Mouse (Mus musculus): Measurements from ENCODE around the gene Cwc25. TPM values are rescaled to one million over a fixed set of nuclear protein-coding genes. Genes with fewer than 3 reads are reported as not detected.
"Not testable (repeated sequence)": the region's sequence is repeated elsewhere in the genome, so short reads cannot be mapped to it uniquely, and the experiment has no call there.

Gene Cwc25
- total RNA-seq, 2 experiments from 2014 or later, result 13.0 to 18.9 TPM

DNA sequence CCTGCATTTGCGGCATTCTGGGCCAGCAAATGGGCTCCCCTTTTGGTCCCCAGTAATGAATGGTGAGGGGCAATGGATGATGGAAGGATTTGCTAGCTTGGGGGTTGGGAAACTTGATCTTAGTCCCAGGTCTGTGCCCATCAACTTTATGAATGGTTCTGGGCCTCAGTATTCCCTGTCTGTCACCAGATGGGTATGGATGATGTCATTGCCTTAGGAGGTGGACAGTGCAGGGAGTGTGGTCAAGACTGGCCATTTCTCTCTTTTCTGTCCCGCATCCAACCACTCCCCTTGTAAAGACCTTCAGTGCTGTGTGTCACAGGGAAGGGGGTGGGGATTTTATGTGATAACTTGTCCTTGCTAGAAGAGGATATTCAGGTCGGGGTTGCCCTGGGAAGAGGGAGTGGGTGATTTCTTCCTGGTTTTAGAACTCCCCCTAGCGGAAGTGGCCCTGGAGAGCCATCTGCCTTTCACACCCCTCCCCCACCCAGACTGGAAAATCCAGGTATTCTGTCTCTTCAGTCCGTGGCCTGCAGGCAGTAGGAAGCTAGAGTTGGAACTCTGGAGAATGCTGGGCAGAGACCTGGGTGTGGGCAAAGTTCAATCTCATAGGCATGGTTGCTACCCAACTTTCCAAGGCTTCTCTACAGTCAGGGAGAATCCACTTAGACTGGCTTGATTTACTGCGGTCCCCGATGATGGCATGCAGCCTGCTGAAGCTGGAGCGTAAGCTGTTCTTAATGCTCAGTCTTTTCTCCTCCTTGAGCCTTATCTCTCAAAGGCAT, 35.2 kb upstream of the Cwc25 start:
- ATAC-seq (replicated peaks; ENCODE audit: poor library complexity, severe bottlenecking), result no peak

DNA sequence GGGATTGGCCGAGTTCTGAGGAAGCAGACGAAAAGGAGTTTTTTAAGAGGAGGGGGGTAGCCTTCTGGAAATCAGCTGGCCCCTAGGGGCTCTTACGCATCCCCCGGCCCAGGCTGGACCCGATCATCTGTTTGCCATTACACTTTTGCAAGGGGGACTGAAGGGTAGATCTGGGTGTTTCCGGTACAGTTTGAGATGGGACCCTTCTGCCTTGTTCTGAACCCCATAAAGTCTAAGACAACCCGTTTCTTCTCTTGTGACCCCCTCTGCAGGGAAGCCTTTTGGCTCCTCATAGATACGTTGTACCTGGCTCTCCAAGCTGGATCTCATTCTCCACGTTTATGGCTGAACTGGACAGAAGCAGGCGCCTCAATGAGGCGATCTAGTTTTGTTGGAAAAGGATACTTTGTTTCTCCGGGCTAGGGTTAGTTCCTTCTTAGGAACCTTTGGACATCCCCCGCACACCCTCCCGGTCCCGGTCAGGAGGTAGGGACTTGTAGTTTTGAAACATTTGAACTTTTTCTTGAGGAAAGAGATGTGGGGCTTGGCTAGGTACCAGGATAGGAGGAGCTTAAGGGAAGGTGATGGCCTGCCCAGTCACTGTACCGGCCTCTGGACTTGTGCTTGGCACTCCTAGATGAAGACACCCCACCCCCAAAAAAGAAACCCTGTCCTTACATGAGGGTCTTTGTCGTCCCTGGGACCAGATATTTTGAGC, 34.5 kb upstream of the Cwc25 start:
- ATAC-seq (replicated peaks; ENCODE audit: poor library complexity, severe bottlenecking), result no peak

GRCm38 (mm10) chr11:97799994-97800690, 33.8 kb upstream of the Cwc25 start:
- ATAC-seq (replicated peaks; ENCODE audit: poor library complexity, severe bottlenecking), result peak; percentile 66

- ATAC-seq (replicated peaks; ENCODE audit: poor library complexity, severe bottlenecking), result peak; percentile 72
These were observed 33.0 kb upstream of the Cwc25 start for GRCm38 (mm10) chr11:97799146-97799993.

GRCm38 (mm10) chr11:97798782-97799145, 32.4 kb upstream of the Cwc25 start, which contains the start of gene Lasp1:
Gene Lasp1, plus strand, starts transcription at chr11:97799000.
- ATAC-seq (replicated peaks; ENCODE audit: poor library complexity, severe bottlenecking), result 0 out of 2 replicates have a peak, but pooled peaks have one; percentile 12

GRCm38 (mm10) chr11:97798083-97798435, 31.7 kb upstream of the Cwc25 start:
- no peak for ATAC-seq (replicated peaks; ENCODE audit: poor library complexity, severe bottlenecking)

- ATAC-seq (replicated peaks; ENCODE audit: poor library complexity, severe bottlenecking), result no peak
These were observed 31.2 kb upstream of the Cwc25 start for GRCm38 (mm10) chr11:97797369-97798082.

DNA sequence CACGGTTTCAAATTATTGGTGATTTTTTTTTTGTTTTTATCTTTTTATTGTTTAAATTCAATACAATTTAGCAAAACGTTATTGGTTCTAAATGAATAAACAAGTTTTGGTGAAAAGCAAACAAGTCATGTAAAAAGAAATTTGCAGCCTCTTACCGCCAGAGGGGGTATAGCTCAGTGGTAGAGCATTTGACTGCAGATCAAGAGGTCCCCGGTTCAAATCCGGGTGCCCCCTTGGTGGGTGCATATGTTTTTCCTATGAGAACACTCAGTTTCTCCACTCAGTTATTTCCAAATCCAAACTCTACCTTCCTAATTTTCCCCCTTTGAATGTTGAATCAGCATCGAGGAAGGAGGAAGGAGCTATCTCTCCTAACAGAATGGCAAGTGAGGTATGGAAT, 30.6 kb upstream of the Cwc25 start:
- ATAC-seq (replicated peaks; ENCODE audit: poor library complexity, severe bottlenecking), result no peak

- peak; percentile 42; the same call in 1 of the 2 replicates for ATAC-seq (replicated peaks; ENCODE audit: poor library complexity, severe bottlenecking)
These were observed 26.8 kb upstream of the Cwc25 start for GRCm38 (mm10) chr11:97793165-97793564.

GRCm38 (mm10) chr11:97790778-97791438, 24.6 kb upstream of the Cwc25 start:
- not testable (repeated sequence) for ATAC-seq (replicated peaks; ENCODE audit: poor library complexity, severe bottlenecking)

- no peak for ATAC-seq (replicated peaks; ENCODE audit: poor library complexity, severe bottlenecking)
These were observed 23.4 kb upstream of the Cwc25 start for GRCm38 (mm10) chr11:97789727-97790126.

DNA sequence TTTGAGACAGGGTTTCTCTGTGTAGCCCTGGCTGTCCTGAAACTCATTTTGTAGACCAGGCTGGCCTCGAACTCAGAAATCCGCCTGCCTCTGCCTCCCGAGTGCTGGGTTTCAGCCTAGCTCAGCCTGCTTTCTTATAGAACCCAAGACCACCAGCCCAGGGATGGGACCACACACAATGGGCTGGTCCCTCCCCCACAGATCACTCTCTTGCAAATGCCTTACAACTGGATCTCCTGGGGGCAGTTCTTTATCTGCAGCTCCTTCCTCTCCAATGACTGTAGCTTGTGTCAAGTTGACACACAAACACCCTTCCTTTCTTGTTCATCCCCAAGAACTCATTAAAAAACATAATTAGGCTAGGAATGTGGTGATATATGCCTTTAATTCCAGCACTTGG, 21.6 kb upstream of the Cwc25 start:
- ATAC-seq (replicated peaks; ENCODE audit: poor library complexity, severe bottlenecking), result no peak

- ATAC-seq (replicated peaks; ENCODE audit: poor library complexity, severe bottlenecking), result peak; percentile 30
These were observed 16.2 kb upstream of the Cwc25 start for GRCm38 (mm10) chr11:97782564-97782895.

DNA sequence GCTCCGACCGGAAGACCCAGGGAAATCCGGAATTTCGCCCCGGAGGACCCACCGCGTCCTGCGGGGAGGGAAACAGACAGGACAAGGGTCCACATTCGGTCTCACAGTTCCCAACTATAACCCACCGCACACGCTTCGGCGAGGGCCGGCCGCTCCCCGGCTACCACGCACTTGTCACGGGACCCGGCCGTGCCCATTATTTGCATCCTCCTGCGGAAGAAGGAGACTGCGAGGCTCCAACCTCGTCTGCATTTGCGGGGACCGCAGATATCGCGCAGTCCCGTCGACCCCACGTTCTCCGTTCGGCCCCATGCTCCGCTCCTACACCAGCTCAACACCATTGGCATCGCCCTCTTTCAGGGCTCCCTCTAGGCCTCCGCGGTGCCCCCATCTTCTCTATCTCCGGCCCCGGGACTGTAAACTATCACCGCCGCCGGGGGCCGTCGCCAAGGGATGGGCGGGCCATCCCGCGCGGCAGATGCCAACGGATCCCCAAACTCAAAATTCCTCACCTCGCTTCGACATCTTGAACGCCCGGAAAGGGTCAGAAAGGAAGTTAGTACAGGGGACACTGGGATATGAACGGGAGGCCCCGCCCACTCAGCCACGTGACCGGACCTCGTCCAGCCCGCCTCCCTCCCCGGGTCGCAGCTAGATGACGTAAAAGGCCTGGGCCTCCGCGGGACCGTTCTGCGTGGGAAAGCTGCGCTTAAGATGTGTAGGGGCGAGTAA, 15.6 kb upstream of the Cwc25 start, which contains the start of gene Rpl23:
Rpl23 (minus strand) TSS at position 606 of the 732 bp plus-strand sequence.
- peak; percentile 97 for ATAC-seq (replicated peaks; ENCODE audit: poor library complexity, severe bottlenecking)

DNA sequence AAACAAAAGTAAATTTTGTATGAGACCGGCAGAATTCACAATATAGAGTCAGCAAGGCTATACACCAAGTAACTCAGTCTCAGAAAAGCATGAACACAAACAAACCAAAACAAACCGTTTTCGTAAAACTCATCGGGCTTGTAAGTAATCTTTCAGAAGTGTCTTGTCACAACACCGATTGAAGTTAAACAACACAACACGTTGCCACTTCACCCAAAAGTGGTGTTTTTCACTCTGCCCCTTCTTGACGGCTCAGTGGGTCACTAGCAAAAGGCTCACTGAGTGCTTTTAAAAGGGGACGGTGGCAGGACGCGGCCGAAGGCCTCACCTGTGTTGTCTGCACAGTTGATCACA, 15.1 kb upstream of the Cwc25 start:
- no peak for ATAC-seq (replicated peaks; ENCODE audit: poor library complexity, severe bottlenecking)

GRCm38 (mm10) chr11:97779968-97780701, 13.8 kb upstream of the Cwc25 start:
- no peak for ATAC-seq (replicated peaks; ENCODE audit: poor library complexity, severe bottlenecking)

DNA sequence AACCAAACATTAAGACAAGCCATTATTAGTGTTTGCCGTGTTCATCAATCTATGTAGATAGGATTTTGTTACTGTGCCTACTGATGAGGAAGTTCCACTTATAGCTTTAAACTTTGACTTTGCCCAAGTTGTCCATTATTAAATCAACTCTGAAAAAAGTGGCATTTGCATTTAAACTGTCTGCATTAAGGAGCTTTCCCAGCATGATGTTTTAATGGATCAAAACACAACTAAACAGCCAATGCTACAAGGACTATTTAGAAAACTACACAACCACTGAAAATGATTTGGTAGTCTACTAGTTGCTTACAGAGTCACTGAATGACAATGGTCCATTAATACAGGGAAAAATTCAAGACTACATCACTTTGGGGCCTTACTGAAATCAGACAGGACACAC, 12.6 kb upstream of the Cwc25 start:
- ATAC-seq (replicated peaks; ENCODE audit: poor library complexity, severe bottlenecking), result no peak

GRCm38 (mm10) chr11:97777129-97777529, 10.8 kb upstream of the Cwc25 start:
- ATAC-seq (replicated peaks; ENCODE audit: poor library complexity, severe bottlenecking), result no peak
